Mouse (Mus musculus) testis, postnatal 10 days (tissue): ENCODE data around the gene Ankrd23.

Experiments
- DNase-seq: peaks from one replicate; pipeline ENCODE4 v3.0.0; 2021; ENCODE audit warnings: low spot score

Gene Ankrd23

DNA sequence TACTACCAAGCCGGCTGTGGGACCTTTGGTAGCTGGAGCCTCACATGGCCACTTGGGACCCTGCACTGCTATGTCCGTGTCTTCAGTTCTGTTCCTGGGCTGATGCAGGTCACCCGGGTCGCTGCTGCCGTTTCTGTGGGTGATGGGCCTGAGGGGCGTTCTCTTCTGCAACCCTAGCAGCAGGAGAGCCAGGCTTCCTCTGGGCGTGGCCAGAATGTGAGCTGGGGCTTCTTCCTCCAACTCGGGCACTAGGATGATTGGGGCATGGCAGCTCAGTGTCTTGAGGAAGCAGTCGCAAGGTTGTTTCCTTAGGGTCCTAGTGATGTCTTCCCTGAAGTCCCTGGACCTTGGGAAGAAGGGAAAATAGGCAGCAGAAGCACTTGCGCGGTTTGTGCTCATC is 17.1 kb downstream of the Ankrd23 start:
- no peak for DNase-seq

DNA sequence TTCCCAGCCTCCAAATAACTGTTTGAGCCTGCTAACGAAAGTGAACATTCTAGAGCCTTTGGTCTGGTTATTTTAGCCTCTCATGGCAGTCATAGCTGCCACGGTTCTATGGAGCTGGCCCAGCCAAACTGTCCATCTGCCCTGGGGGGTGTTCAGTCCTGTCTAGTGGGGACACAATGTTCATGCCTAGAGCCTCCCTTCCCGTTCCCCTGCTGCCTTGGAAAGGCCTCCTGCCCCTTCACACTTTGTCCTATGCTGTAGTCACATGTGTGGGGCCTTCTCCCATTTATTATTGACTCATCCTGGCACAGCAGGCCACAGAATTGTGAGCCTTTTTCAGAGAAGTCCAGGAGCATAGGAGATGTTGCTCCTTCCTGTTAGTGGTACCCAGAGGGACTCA is 18.4 kb downstream of the Ankrd23 start:
- no peak for DNase-seq

DNA sequence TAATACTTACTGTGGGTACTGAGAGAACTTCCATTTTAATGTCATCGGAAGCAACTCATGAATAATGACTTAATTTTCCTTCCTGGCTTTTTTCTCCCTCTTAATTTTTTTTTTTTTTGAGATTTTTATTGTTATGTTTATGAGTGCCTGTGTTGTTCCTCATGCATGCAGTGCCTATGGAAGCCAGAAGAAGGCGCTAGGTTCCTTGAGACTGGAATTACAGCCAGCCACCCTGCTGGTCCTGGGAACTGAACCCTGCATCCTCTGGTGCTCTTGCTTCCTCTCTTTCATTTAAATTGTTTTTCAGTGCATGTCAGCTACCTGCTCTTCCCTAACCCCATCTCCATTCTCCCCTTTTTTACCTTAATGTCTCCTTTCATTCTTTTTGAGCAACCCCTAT is 23.0 kb downstream of the Ankrd23 start:
- peak; percentile 59 for DNase-seq

DNA sequence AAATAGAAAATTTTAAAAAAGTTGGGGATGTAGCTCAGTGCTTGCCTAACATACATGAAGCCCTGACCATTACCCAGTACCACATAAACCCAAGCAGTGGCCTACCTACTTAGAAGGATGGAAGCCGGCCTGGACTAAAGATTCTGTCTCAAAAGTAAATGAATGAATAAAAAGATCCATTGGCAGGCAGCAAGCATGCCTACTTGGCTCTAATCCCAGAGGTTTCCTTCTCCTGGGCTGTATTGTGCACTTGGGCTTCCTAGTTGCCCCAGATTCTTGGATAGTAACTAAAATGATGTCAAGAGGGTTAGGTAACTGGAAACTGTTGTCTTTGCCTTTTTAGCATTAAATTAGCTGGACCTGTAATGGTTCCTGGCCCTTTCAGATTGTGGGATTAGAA is 23.4 kb downstream of the Ankrd23 start:
- no peak for DNase-seq

DNA sequence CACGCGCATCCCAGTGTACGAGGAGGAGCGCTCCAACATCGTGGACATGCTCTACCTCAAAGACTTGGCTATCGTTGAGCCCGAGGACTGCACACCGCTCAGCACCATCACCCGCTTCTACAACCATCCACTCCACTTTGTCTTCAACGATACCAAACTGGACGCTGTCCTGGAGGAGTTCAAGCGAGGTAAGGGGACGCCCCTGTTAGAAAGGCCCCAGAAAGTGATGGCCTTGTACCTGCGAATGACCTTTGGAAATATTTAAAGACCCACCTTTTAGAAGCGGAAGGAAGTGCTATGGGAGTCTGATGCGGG is 23.8 kb downstream of the Ankrd23 start:
- DNase-seq = no peak

DNA sequence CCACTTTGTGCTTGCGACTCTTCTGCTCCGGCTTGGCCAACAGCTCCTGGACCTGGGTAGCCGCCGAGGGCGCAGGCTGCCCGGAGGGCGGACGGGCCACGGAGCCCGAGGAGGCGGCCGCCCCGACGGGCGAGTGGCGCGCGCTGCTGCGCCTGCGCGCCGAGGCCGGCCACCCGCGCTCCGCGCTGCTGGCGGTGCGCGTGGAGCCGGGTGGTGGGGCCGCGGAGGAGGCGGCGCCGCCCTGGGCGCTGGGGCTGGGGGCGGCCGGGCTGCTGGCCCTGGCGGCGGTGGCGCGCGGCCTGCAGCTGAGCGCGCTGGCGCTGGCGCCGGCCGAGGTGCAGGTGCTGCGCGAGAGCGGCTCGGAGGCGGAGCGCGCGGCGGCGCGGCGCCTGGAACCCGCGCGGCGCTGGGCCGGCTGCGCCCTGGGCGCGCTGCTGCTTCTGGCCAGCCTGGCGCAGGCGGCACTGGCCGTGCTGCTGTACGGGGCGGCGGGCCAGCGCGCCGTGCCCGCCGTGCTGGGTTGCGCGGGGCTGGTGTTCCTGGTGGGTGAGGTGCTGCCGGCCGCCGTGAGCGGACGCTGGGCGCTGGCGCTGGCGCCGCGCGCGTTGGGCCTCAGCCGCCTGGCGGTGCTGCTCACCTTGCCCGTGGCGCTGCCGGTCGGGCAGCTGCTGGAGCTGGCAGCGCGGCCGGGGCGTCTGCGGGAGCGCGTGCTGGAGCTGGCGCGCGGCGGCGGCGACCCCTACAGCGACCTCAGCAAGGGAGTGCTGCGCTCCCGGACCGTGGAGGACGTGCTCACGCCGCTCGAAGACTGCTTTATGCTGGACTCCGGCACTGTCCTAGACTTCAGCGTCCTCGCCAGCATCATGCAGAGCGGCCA is 24.4 kb downstream of the Ankrd23 start:
- DNase-seq = peak; percentile 60

DNA sequence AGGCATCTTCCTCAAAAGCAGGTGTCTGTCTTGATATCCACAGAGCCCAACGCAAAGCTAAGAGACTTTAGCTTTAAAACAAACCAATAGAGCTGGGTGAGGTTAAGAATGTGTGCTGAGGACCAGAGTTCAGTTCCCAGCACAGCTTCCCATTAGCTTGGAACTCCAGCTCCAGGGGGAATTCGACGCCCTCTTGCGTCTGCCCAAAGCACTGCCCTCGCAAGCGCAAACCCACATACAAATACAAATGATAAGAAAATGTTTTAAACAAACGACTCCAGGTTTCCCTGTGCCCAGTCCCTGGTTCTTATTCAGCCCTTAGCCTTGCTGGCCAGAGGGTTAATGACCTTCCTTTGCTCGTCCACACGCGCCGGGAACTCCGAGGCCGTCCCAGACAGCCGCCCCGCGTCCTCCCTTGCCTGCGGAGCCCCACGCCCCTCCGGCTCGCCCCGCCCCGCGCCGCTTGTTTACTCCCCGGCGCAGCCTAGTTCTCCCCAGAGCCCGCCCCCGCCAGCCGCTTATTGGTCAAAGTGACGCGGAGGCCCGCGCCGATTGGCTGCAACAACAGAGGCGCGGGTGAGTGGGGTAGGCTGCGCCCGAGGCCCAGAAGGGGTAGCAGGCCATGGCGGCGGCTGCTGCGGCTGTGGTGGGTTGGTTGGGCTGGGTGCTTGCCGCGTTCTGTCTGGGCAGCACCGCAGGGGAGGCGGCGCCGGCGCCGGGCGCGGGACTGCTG is 25.2 kb downstream of the Ankrd23 start, which contains the start of gene Cnnm3:
Gene Cnnm3 (plus strand): TSS at position 579 of the 733 bp plus-strand sequence.
- DNase-seq = peak; percentile 100

DNA sequence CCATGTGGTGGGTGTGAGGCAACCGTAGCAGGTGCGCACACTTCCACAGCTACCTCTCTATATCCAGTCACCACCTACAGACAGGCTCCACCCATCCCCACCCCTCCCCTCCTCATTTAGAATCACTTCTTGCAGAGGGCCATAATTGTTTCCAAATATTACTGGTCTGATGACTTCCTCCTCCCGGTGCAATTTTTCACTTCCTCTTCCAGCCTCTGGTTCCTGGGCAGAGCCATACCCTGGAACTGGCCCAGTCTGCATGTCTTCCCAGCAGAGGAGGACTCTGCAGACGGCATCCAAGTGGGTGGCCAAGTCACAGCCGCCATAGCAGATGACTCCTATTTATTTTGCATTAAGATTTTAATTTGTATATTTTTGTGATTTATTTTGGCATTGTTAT is 28.4 kb downstream of the Ankrd23 start:
- DNase-seq = no peak

DNA sequence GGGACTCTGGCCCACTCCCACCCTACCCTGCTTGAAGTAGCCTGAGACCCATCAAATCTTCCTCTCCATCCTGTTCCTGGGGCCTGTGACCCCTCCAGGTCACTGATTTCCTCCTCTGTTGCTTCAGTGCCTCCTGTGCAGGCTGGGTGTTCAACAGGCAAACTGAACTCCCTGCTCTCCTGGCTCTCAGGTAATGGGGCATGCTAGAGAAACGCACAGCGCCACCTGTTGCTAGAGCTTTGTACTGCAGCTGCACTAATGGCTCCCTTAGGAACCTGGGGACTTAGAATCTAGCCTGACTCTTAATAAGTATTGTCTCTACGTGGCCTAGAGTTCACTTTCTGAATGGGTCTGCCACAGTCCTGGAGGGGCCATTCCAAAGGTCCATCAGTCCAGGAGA is 35.4 kb downstream of the Ankrd23 start:
- peak; percentile 88 for DNase-seq

DNA sequence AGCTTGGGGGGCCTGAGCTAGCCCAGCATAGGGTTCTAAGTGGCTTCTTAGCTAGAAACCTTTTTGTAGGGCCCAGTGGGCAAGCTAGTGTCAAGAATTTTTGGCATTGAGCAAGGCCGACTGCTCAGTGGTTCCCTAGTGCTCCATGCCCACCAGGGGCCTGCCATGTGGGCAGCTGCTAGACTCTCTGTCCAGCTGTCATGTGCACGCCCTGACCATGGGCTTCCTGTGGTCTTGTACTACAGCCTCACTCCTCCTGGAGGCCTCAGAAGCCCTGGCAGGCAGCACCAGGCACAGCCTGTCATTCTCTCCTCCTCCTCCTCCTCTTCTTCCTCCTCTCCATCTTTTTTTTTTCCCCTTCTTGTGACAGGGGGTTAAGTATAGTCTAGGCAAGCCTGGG is 39.4 kb downstream of the Ankrd23 start:
- no peak for DNase-seq

DNA sequence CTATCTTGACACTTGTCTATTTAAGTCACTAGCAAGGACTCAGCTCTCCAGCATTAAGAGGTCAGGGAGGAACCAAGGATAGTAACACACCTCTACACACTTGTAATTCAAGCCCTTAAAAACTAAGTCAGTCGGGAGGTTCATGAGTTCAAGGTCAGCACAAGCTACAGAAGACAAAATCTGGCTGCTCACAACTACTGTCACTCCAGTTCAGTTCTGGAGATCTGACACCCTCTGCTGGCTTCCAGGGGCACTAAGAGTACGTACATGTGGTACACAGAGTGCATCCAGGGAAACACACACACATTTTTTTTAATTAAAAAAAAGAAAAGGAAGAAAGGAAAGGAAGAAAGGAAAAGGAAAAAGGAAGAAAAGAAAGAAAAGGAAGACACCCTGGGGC is 40.0 kb downstream of the Ankrd23 start:
- DNase-seq = peak; percentile 60

DNA sequence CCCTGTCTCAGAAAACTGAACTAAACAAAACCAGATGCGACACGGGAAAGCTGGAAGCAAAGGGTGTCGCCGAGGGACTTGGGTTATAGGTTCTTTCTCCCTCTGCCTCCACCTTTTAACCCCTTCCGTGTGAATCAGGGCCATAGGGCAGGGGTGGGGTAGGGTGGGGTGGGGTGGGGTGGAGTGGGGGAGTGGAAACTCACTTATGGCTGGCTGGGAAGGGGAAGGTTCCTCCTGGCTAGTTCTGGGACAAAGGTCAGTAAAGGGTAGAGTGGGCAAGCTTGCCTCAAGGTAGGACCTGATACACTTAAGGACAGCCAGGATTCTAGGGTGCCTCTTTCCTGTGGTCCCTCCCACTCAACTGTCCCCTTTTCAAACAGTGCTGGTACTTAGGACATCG is 43.4 kb downstream of the Ankrd23 start:
- no peak for DNase-seq

DNA sequence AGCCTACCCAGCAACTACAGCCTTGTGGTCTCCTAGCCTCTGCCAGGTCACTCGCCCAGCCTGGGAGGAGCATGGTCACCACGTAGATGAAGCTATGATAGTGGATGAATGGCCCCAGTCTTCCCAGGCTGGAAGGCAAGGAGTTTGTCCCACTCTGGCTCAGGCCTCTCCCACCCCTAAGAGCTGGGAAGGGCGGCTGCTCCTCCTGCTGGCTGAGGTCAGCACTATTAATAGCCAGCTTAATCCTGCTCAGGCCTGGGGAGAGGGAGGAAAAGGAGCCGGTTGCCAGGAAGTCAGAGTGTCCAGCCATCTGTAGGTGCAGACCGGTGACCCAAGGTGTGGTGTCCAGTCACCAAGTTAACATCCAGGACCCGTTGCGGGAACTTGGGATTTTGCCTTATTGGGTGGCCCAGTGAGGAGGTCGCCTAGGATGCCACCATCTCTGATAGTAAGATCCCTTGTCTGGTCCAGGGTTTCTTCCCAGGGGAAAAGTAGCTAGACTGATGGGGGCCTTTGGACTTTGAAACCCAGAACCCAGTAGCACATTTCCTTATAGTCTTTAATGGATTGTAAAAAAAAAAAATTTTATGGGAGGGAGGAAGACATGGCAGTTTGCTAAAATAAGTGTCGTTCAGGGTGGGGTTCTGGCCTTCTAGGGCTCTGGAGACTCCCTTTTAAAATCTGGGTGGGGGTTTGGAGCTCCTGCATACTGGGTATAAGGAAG is 44.1 kb downstream of the Ankrd23 start:
- peak; percentile 77 for DNase-seq

DNA sequence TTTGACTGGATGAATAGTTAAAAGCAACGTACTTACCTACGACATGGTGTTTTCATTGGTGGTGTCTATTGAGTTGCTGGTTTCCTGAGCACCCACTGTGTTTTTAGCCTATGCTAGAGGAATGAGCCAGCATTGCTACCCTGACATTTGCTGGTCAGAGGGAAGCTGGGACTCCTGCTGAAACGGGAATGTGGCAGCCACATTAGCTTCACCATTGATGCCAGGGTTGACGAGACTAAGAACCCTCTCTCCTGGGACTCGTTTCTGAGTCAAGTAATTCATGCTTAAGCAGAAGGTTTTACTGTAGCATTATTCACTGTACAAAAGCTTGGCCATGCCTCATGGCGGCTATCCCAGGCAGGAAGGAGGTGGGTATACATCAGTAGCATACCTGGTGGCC is 47.0 kb downstream of the Ankrd23 start:
- DNase-seq = no peak

DNA sequence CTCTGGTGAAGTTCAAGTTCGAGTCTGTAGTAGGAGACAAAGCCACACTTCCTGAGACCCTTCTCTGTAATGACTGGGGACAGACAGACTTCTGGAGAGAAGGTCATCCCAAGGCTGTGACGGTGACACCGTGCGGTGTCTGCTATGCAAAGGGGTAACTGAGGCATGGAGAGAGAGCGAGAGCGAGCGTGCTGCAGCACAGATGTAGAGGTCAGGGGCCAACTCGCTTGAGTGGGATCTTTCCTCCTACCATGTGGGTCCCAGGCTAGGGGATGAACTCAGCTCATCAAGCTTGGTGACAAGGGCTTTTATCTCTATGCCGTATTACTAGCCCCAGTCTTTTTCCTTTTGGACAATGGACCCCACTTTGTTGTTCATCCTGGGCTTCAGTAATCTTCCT is 49.6 kb downstream of the Ankrd23 start:
- no peak for DNase-seq

DNA sequence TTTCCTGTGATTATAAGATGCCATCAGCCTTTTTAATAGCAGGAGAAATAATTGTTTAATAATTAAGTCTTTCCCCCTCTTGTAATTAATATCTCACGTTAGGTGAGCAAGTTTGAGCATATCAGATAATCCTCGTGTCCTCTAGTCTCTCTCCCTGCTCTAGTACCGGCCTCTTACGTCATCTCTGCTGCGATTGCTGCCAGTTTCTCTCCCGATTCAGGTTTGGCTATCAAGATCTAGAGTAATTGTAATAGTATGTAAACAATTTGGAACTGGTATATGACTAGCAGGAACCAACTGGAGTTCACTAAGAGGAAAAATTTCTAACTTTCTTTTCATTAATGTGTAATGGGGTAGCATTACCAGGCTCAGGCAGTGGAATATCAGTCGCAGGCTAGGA is 51.6 kb downstream of the Ankrd23 start:
- no peak for DNase-seq

DNA sequence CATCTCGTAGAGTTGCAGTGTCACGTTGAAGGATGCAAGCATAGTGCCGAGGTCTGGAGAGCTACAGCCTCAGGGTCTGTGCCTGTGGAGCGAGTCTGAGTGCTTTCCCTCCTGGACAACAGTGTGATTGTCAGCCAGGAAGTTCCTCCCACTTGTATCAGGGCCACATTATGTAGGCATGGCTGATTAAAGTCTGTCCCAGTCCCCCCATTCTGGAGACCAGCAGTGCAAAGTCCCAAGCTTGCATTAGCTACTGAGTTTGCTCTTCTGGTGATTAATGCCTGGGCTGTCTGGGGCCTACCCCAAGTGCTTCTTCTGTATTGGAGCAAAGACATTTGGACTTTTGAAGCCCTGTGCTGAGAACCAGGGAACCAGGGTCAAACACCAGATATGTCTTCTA is 52.9 kb downstream of the Ankrd23 start:
- no peak for DNase-seq
